Mouse (Mus musculus): ENCODE measurements around the gene Fyco1. TPM values are rescaled to one million over a fixed set of nuclear protein-coding genes. Genes with fewer than 3 reads are reported as not detected.
"Not testable (repeated sequence)": the region's sequence is repeated elsewhere in the genome, so short reads cannot be mapped to it uniquely, and the experiment has no call there.

Gene Fyco1
- polyA plus RNA-seq, 1 experiment from 2014 or later, result 4.3 TPM

DNA sequence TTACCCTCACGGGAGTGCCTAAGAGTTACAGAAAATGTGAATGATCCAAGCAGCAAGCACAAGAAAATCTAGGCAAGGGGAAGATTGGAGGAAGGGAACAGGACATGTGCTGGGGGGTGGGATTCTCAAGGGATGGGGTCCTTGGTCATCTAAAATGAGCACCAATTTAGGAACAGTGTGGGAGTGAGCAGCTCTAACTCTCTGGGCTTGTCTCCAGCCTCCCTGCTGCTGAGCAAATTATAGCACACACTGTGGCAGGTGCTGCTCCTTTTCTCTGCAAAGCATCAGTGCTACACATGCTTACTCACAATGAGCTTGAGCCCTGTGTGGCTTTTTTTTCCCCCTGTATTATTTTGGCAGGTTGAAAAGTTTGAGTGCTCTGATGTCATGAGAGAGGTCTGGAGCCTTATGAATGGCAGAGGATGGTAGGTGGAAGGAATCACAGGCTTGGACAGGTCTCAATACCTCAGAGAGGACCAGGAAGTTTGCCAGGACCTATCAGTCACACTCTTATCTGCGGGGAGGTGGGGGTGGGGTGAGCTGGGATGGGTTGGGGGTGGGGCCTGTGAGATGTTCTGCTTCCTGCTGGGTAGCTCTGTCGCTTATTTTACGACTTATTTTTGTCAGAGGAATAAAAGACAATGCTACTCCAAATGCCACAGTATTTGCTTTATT, 62.7 kb downstream of the Fyco1 start:
- 69% methylated on average over 4 of the region's 4 CpGs for WGBS (ENCODE audit: insufficient replicate concordance)
- H3K4me1 ChIP-seq (ENCODE audit: insufficient read depth), result no peaks in the 10 kb centered on the region
- ATAC-seq (no peak), DNase-seq (no peak)
- H3K27ac ChIP-seq (ENCODE audit: low read depth), result no peak overlapping the region
- no peak overlapping the region for H3K4me2 ChIP-seq (ENCODE audit: low read depth, low read length)
- H3K9me3 ChIP-seq (ENCODE audit: low read length), result peaks cover 2% of the 10 kb centered on the region; the same call in 1 of the 2 replicates
- H3K9ac ChIP-seq (replicated peaks), result no peak overlapping the region
- TF ChIP-seq CTCF (IDR thresholded peaks at IDR 0.05; ENCODE audit: low read depth), result no peak
- no peak for TF ChIP-seq EP300 (IDR thresholded peaks at IDR 0.05; ENCODE audit: low read depth)
- peaks cover 48% of the 10 kb centered on the region for H3K36me3 ChIP-seq (replicated peaks; ENCODE audit: insufficient read depth, low read length)
- no peak overlapping the region for H3K4me3 ChIP-seq (ENCODE audit: low read depth, low read length)
- H3K27me3 ChIP-seq (ENCODE audit: insufficient read depth, low read length), result no peaks in the 10 kb centered on the region

DNA sequence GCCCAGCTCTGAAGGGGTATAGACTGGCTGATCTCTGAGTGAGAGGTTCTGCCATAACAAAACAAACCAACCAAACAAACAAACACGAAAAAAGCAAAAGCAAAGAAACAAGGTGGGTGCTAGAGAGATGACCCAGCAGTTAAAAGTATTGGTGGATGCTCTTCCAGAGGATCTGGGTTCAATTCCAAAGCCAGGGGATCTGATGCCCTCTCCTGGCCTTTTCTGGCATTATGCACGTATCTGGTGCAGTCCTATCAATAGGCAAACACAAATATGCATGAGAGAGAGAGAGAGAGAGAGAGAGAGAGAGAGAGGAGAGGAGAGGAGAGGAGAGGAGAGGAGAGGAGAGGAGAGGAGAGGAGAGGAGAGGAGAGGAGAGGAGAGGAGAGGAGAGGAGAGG, 78.4 kb downstream of the Fyco1 start:
- peak; percentile 55 for TF ChIP-seq CTCF (IDR thresholded peaks at IDR 0.05; ENCODE audit: low read depth)
- not testable (repeated sequence) for H3K4me1 ChIP-seq (ENCODE audit: insufficient read depth); H3K9ac ChIP-seq (replicated peaks); ATAC-seq; H3K27ac ChIP-seq (ENCODE audit: low read depth); DNase-seq; H3K9me3 ChIP-seq (ENCODE audit: low read length); H3K4me3 ChIP-seq (ENCODE audit: low read depth, low read length); H3K4me2 ChIP-seq (ENCODE audit: low read depth, low read length); H3K36me3 ChIP-seq (replicated peaks; ENCODE audit: insufficient read depth, low read length); H3K27me3 ChIP-seq (ENCODE audit: insufficient read depth, low read length)
- WGBS (ENCODE audit: insufficient replicate concordance), result 30% methylated on average over 2 of the region's 2 CpGs

DNA sequence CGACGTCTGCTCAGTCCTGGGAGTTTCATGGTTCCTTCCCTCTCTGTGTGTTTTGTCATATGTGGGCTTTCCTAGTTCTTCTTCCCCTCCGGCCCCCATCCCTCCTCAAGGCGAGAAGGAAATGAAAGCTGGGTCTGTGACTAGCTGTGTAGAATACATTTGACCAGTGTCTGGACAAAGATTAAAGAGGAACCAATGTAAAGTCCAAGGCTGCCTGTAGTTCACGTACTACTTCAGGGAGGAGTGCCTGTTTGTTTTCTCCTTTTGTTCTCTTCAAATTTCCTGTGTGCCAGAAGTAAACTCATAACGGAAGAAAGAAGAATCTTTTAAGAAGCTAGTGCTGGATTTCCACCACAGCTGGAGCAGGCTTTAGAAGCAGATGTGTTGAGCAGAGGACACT, 82.2 kb downstream of the Fyco1 start:
- no peaks in the 10 kb centered on the region for H3K36me3 ChIP-seq (replicated peaks; ENCODE audit: insufficient read depth, low read length)
- no peak overlapping the region for H3K9ac ChIP-seq (replicated peaks)
- TF ChIP-seq CTCF (IDR thresholded peaks at IDR 0.05; ENCODE audit: low read depth) (no peak), EP300 (IDR thresholded peaks at IDR 0.05; ENCODE audit: low read depth) (no peak)
- no peak for DNase-seq
- H3K9me3 ChIP-seq (ENCODE audit: low read length), result no peaks in the 10 kb centered on the region
- WGBS (ENCODE audit: insufficient replicate concordance), result 18% methylated on average over 6 of the region's 6 CpGs
- peak overlapping the region; percentile 16; the same call in 1 of the 2 replicates for H3K4me2 ChIP-seq (ENCODE audit: low read depth, low read length)
- ATAC-seq, result 0 out of 2 replicates have a peak, but pooled peaks have one; percentile 21
- 0 out of 2 replicates have a peak overlapping the region, but pooled peaks have one; percentile 8 for H3K27ac ChIP-seq (ENCODE audit: low read depth)
- no peak overlapping the region for H3K4me3 ChIP-seq (ENCODE audit: low read depth, low read length)
- no peaks in the 10 kb centered on the region for H3K4me1 ChIP-seq (ENCODE audit: insufficient read depth)
- H3K27me3 ChIP-seq (ENCODE audit: insufficient read depth, low read length), result no peaks in the 10 kb centered on the region

DNA sequence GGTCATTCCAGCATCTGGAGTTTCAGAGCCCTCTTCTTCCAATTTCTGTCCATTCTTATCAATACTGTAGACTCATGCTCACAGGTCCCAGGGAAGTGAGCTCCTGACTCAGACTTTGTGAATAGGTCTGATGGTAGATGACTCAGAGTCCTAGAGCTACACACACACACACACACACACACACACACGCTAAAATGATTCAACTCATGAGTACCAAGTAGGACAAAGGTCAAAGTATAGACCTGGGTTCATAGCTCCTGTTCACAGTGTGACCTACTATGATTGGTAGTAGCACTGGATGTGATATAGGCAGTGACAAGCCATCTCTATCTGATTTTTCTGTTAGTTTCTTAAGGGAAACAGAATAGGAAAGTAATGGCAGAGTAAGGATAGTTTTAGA, 83.3 kb downstream of the Fyco1 start:
- TF ChIP-seq EP300 (IDR thresholded peaks at IDR 0.05; ENCODE audit: low read depth) (no peak), CTCF (IDR thresholded peaks at IDR 0.05; ENCODE audit: low read depth) (no peak)
- no peak overlapping the region for H3K9ac ChIP-seq (replicated peaks)
- ATAC-seq (peak; percentile 21; the same call in 1 of the 2 replicates), DNase-seq (no peak)
- 78% methylated on average over 1 of the region's 1 CpGs for WGBS (ENCODE audit: insufficient replicate concordance)
- no peaks in the 10 kb centered on the region for H3K4me1 ChIP-seq (ENCODE audit: insufficient read depth)
- no peak overlapping the region for H3K4me3 ChIP-seq (ENCODE audit: low read depth, low read length)
- no peaks in the 10 kb centered on the region for H3K9me3 ChIP-seq (ENCODE audit: low read length)
- H3K36me3 ChIP-seq (replicated peaks; ENCODE audit: insufficient read depth, low read length), result no peaks in the 10 kb centered on the region
- H3K4me2 ChIP-seq (ENCODE audit: low read depth, low read length), result no peak overlapping the region
- H3K27me3 ChIP-seq (ENCODE audit: insufficient read depth, low read length), result no peaks in the 10 kb centered on the region
- H3K27ac ChIP-seq (ENCODE audit: low read depth), result no peak overlapping the region

DNA sequence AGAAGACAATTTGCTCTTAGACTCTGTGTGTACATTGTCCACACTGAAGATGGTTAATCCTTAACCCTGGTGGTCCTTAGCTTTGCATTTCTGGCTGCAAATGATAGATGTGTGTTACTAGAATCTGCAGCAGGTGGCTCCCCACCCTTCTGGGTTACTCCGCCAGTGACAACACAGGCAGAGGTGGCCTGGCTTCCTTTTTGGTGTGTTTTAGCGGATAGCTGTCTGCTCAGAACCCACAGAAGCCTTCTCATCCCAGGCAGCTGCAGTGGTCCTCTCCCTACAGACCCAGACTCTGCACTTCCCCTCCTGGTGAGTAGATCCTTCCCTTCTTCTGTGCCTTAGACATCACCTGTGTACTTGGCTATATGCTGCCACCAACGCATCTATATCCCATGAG, 84.7 kb downstream of the Fyco1 start:
- Histone ChIP-seq H3K9ac (replicated peaks) (no peak overlapping the region), H3K4me2 (ENCODE audit: low read depth, low read length) (no peak overlapping the region), H3K27me3 (ENCODE audit: insufficient read depth, low read length) (no peaks in the 10 kb centered on the region), H3K9me3 (ENCODE audit: low read length) (no peaks in the 10 kb centered on the region), H3K27ac (ENCODE audit: low read depth) (no peak overlapping the region), H3K36me3 (replicated peaks; ENCODE audit: insufficient read depth, low read length) (no peaks in the 10 kb centered on the region), H3K4me3 (ENCODE audit: low read depth, low read length) (no peak overlapping the region), H3K4me1 (ENCODE audit: insufficient read depth) (no peaks in the 10 kb centered on the region)
- DNase-seq, result no peak
- TF ChIP-seq CTCF (IDR thresholded peaks at IDR 0.05; ENCODE audit: low read depth) (no peak), EP300 (IDR thresholded peaks at IDR 0.05; ENCODE audit: low read depth) (no peak)
- no peak for ATAC-seq
- WGBS (ENCODE audit: insufficient replicate concordance), result 60% methylated on average over 3 of the region's 3 CpGs

DNA sequence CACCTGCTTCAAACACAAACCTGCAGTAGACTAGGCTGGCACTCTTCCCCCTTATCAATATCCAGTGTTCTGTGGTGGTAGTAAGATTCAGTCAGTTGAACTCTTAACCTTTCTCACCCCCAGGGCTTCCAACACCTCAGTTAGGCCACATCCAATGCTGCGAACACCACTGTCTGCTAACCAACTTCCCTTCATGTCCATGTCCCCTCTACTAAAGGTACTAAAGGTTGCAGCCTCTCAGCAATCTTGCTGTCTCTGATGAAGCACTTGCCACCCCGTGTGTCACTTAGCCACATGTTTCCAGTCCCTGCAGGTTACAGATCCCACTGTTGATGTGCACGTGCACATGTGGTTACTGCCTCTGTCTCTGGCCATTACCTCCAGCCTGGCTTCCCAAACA, 87.9 kb downstream of the Fyco1 start:
- 64% methylated on average over 3 of the region's 3 CpGs for WGBS (ENCODE audit: insufficient replicate concordance)
- Histone ChIP-seq H3K27me3 (ENCODE audit: insufficient read depth, low read length) (no peaks in the 10 kb centered on the region), H3K9ac (replicated peaks) (no peak overlapping the region), H3K9me3 (ENCODE audit: low read length) (no peaks in the 10 kb centered on the region), H3K4me3 (ENCODE audit: low read depth, low read length) (no peak overlapping the region), H3K27ac (ENCODE audit: low read depth) (no peak overlapping the region), H3K4me2 (ENCODE audit: low read depth, low read length) (no peak overlapping the region), H3K36me3 (replicated peaks; ENCODE audit: insufficient read depth, low read length) (no peaks in the 10 kb centered on the region), H3K4me1 (ENCODE audit: insufficient read depth) (no peaks in the 10 kb centered on the region)
- TF ChIP-seq CTCF (IDR thresholded peaks at IDR 0.05; ENCODE audit: low read depth) (no peak), EP300 (IDR thresholded peaks at IDR 0.05; ENCODE audit: low read depth) (no peak)
- DNase-seq (no peak), ATAC-seq (no peak)

Data from liver, postnatal 0 days (tissue).